8 mouse cellular contexts compared by ENCODE assay signal in the genomic region with DNA sequence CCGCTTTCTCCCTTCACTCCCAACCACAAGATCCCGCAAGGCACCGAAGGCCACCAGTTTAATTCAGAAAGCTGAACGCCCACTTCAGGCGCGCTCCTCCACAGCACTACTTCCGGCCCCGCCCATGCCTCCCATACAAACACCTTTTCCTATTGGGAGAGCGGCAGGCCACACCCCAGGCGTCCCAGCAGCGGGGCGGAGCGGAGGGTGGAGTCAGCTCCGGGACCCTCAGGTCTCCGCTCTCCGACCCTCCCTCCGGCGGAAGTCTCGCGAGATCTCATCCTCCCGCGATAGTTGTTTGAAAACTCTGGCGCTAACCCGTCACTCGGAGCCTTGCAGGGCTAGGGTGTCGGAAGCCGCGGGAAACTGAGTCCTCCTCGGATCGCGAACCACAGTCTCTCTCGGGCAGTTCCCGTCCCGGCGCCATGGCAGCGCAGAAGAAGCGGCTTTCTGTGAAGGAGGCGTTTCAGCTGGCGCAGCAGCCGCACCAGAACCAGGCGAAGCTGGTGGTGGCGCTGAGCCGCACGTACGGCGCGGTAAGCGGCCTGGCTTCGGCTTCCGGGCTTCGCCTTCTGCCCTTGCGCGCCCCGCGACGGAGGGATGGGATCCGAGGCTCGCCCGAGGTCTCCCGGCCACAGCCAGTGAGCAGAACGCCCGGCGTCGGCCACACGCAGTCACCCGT. TPM values are rescaled to one million over a fixed set of nuclear protein-coding genes. Genes with fewer than 3 reads are reported as not detected.
DNase-seq lines count a peak whose midpoint lies in the region; ATAC-seq and TF ChIP-seq lines count a peak whose summit lies in the region.

Ncapg (plus strand) TSS at position 322 of the 682 bp plus-strand sequence.

- peak within 1 kb of the TSS; percentile 83 for H3K4me2 ChIP-seq in forebrain, embryonic 15.5 days (replicated peaks)

- H3K27ac ChIP-seq in ES-E14 (ENCODE audit: insufficient read depth, low read depth, low read length, poor library complexity, severe bottlenecking): peak within 1 kb of the TSS; percentile 69
- peak within 1 kb of the TSS; percentile 77 for H3K27ac ChIP-seq in forebrain, embryonic 15.5 days (replicated peaks)

- no peaks in the 10 kb centered on the region for H3K9me3 ChIP-seq in ES-E14 (ENCODE audit: control insufficient read depth, insufficient read depth, low read depth, low read length)
- no peaks in the 10 kb centered on the region for H3K9me3 ChIP-seq in forebrain, embryonic 15.5 days

- in situ Hi-C loops in ES-E14 (cut with MboI; ENCODE audit: low sequenced_read_pairs in 2 of 2, unreplicated experiment in 2 of 2): loop anchor here in 1 of 2 experiments (10.0 kb wide), 1 partner anchor 195 kb away; no protein-coding TSS in a partner anchor

- WGBS in forebrain, embryonic 15.5 days: under 1% methylated on average over 66 of the region's 66 CpGs
- WGBS in lung, adult 2 months: 0% methylated on average over 66 of the region's 66 CpGs

- peaks cover 0 to 5% of the 10 kb centered on the region in 2 experiments; a peak in 1 of 4 replicates for H3K4me1 ChIP-seq in ES-E14 (ENCODE audit: control insufficient read depth in 2 of 2, insufficient read depth in 2 of 2, low read length in 2 of 2, poor library complexity in 1 of 2)
- H3K4me1 ChIP-seq in forebrain, embryonic 15.5 days: peaks cover 16% of the 10 kb centered on the region
- H3K4me1 ChIP-seq in lung, adult 2 months (ENCODE audit: control insufficient read depth, insufficient read depth, low read length): peaks cover 4% of the 10 kb centered on the region

- peak within 1 kb of the TSS; percentile 97 for H3K9ac ChIP-seq in ES-E14 (ENCODE audit: insufficient read depth, low read depth, low read length, poor library complexity, severe bottlenecking)
- peak within 1 kb of the TSS; percentile 65 for H3K9ac ChIP-seq in forebrain, embryonic 15.5 days (replicated peaks)

- H3K27me3 ChIP-seq in forebrain, embryonic 15.5 days: no peaks in the 10 kb centered on the region

- H3K4me3 ChIP-seq in ES-E14 (ENCODE audit: insufficient read depth in 1 of 2, low read depth in 1 of 2, low read length in 2 of 2, poor library complexity in 1 of 2, severe bottlenecking in 1 of 2): peak within 1 kb of the TSS; percentile 88 to 93
- peak within 1 kb of the TSS; percentile 63 for H3K4me3 ChIP-seq in forebrain, embryonic 15.5 days
- peak within 1 kb of the TSS; percentile 83 for H3K4me3 ChIP-seq in lung, adult 2 months (replicated peaks; ENCODE audit: extremely low read depth, low read depth, low read length)

- peak; percentile 98 for DNase-seq in ES-E14 (ENCODE audit: low read depth, low spot score)
- DNase-seq in cerebellum, adult 11-12 months: peak; percentile 98
- DNase-seq in heart, postnatal 25 days (ENCODE audit: low spot score): peak; percentile 96
- DNase-seq in layer of hippocampus, adult 18-20 months (ENCODE audit: low spot score in 2 of 2): peak; percentile 97 to 98
- DNase-seq in lung, adult 2 months: peak; percentile 100
- peak; percentile 97 to 99 for DNase-seq in thymus, adult 18-20 months

- TF ChIP-seq POLR2A in lung, adult 2 months (IDR thresholded peaks at IDR 0.05; ENCODE audit: borderline replicate concordance, extremely low read depth, low read depth, low read length): peak; percentile 38; the same call in 1 of the 2 replicates

- ATAC-seq in forebrain, embryonic 15.5 days (replicated peaks): peak; percentile 100
- peak; percentile 98 for ATAC-seq in neutrophil, adult 5-6 weeks (ENCODE audit: extremely low read depth, insufficient number of reproducible peaks, low FRiP score, poor library complexity, severe bottlenecking)

- no peaks in the 10 kb centered on the region for H3K36me3 ChIP-seq in ES-E14 (ENCODE audit: control insufficient read depth, insufficient read depth, low read length, poor library complexity, severe bottlenecking)
- H3K36me3 ChIP-seq in forebrain, embryonic 15.5 days: no peaks in the 10 kb centered on the region

- intact Hi-C loops in heart, postnatal 25 days (cut with DNase I): loop anchor here (5.0 to 10.0 kb wide), 3 partner anchors 177 to 1885 kb away; partner anchors contain the start of genes Lap3 and Lcorl

- TF ChIP-seq CTCF in lung, adult 2 months (IDR thresholded peaks at IDR 0.05; ENCODE audit: insufficient read depth, low read length): no peak

TF ChIP-seq in ES-E14, 5 proteins besides CTCF, POLR2A, EP300 and RAD21:
- no peak for TF ChIP-seq ZC3H11A (IDR thresholded peaks at IDR 0.05; ENCODE audit: borderline replicate concordance, low read depth, low read length)
- TF ChIP-seq ZNF384 (IDR thresholded peaks at IDR 0.05; ENCODE audit: low read depth, low read length): no peak
- TF ChIP-seq HCFC1 (IDR thresholded peaks at IDR 0.05; ENCODE audit: borderline replicate concordance, insufficient read depth, low read length): peak; percentile 64; the same call in 1 of the 2 replicates
- TF ChIP-seq CHD2 (IDR thresholded peaks at IDR 0.05; ENCODE audit: low read depth, low read length): peak; percentile 95
- TF ChIP-seq MAFK (IDR thresholded peaks at IDR 0.05; ENCODE audit: insufficient read depth, low read depth, low read length): no peak
TF ChIP-seq in ES-E14: peak in this region for 2.

RNA-seq across cellular contexts. Expression of gene Ncapg, which starts in this region (rescaled TPM):
- 51.8 and 63.5 TPM in 2 replicates for total RNA-seq in ES-E14 (2012; rRNA removed)
- polyA plus RNA-seq in forebrain, embryonic 15.5 days (2015; fragmentation: Nextera tagmentation; extraction: Ambion mirVana): 25.7 and 26.5 TPM in 2 replicates
- under 1 TPM; 0.60 to 0.61 TPM for total RNA-seq in heart, postnatal 25 days (2021)
- total RNA-seq in layer of hippocampus, adult 18-20 months (2021): under 1 TPM; 0.17 to 0.36 TPM
- 0.10 and 0.32 TPM in 2 replicates for polyA plus RNA-seq in lung, adult 2 months (2012; rRNA removed)
- 1.2 and 1.5 TPM in 2 replicates for total RNA-seq in neutrophil, adult 5-6 weeks (2017)

Comparison
In these comparisons a context has a peak if more than half of its experiments do, and no peak if none do; other contexts are left out.
1. Peak in every context shown above with its lines: DNase-seq, ATAC-seq, H3K4me3 ChIP-seq and H3K27ac ChIP-seq.
2. RNA of gene Ncapg (total RNA-seq): 51.8 to 63.5 TPM in ES-E14; 1.2 to 1.5 TPM in neutrophil, adult 5-6 weeks, 0.60 to 0.61 TPM in heart, postnatal 25 days and 0.17 to 0.36 TPM in layer of hippocampus, adult 18-20 months; every median in the first group is over 10 times any median in the second.
3. RNA of gene Ncapg (polyA plus RNA-seq): 25.7 to 26.5 TPM in forebrain, embryonic 15.5 days; 0.10 to 0.32 TPM in lung, adult 2 months; every median in the first group is over 10 times any median in the second.
4. Peak in DNase-seq in heart, postnatal 25 days; RNA of the gene not detected or under 1 TPM.
5. Peak in DNase-seq in layer of hippocampus, adult 18-20 months; RNA of the gene not detected or under 1 TPM.
6. Peak in DNase-seq and H3K4me3 ChIP-seq in lung, adult 2 months; RNA of the gene not detected or under 1 TPM.